Comparison of ENCODE assay signal across 18 mouse cellular contexts in genomic region chr3:59409131-59409530, GRCm38 (mm10).
DNase-seq lines count a peak whose midpoint lies in the region; ATAC-seq and TF ChIP-seq lines count a peak whose summit lies in the region.
"Had no signal": no experiment of that assay in that cellular context is flagged by ENCODE, and none has a peak within 500 bp of the region (broad histone marks: within the 10 kb centered on the region; RNA-seq: fewer than 3 reads in every experiment).

No protein-coding gene starts in this region.

- no peak overlapping the region for H3K27ac ChIP-seq in lung, embryonic 14.5 days (ENCODE audit: low read depth)
- no peak overlapping the region for H3K27ac ChIP-seq in lung, postnatal 0 days (ENCODE audit: low read length)
- H3K27ac ChIP-seq: embryonic facial prominence, embryonic 10.5 days; forebrain, embryonic 13.5 days; hindbrain, embryonic 10.5 days; hindbrain, embryonic 14.5 days had no signal

- no peak overlapping the region for H3K4me2 ChIP-seq in lung, embryonic 14.5 days
- H3K4me2 ChIP-seq in lung, postnatal 0 days (replicated peaks; ENCODE audit: low read depth, low read length): no peak overlapping the region
- H3K4me2 ChIP-seq: forebrain, embryonic 13.5 days; heart, embryonic 12.5 days; hindbrain, embryonic 14.5 days had no signal

- no peaks in the 10 kb centered on the region for H3K36me3 ChIP-seq in lung, embryonic 14.5 days (ENCODE audit: insufficient read depth)
- no peaks in the 10 kb centered on the region for H3K36me3 ChIP-seq in lung, postnatal 0 days (ENCODE audit: insufficient read depth, low read length)
- H3K36me3 ChIP-seq: embryonic facial prominence, embryonic 10.5 days; heart, embryonic 12.5 days; hindbrain, embryonic 10.5 days had no signal

- ATAC-seq in lung, embryonic 14.5 days (ENCODE audit: insufficient read depth): no peak
- ATAC-seq in lung, postnatal 0 days: no peak
- ATAC-seq: activated CD4-positive, CD25-positive, alpha-beta regulatory T cell, adult 4 months; forebrain, embryonic 13.5 days; forebrain, postnatal 0 days; Patski had no signal

- no peaks in the 10 kb centered on the region for H3K27me3 ChIP-seq in lung, embryonic 14.5 days (ENCODE audit: insufficient read depth, low read length)
- no peaks in the 10 kb centered on the region for H3K27me3 ChIP-seq in lung, postnatal 0 days (replicated peaks; ENCODE audit: insufficient read depth, low read length)
- H3K27me3 ChIP-seq: CH12.LX; forebrain, embryonic 13.5 days; heart, embryonic 12.5 days; Patski had no signal

- WGBS in lung, embryonic 14.5 days: 37% methylated on average over 1 of the region's 1 CpGs
- WGBS in lung, postnatal 0 days: 51% methylated on average over 1 of the region's 1 CpGs

- no peak for TF ChIP-seq EP300 in lung, postnatal 0 days (IDR thresholded peaks at IDR 0.05)

- no peaks in the 10 kb centered on the region for H3K9me3 ChIP-seq in lung, embryonic 14.5 days (ENCODE audit: low read depth, low read length)
- H3K9me3 ChIP-seq in lung, postnatal 0 days (ENCODE audit: low read length): no peaks in the 10 kb centered on the region
- H3K9me3 ChIP-seq: embryonic facial prominence, embryonic 10.5 days; forebrain, embryonic 13.5 days; heart, embryonic 12.5 days; hindbrain, embryonic 10.5 days had no signal

- H3K9ac ChIP-seq in lung, embryonic 14.5 days: no peak overlapping the region
- H3K9ac ChIP-seq in lung, postnatal 0 days (replicated peaks; ENCODE audit: low read depth): no peak overlapping the region
- H3K9ac ChIP-seq: forebrain, embryonic 13.5 days; forebrain, postnatal 0 days; heart, embryonic 12.5 days; hindbrain, embryonic 14.5 days had no signal

- H3K4me3 ChIP-seq in lung, embryonic 14.5 days (ENCODE audit: low read depth, low read length): no peak overlapping the region
- no peak overlapping the region for H3K4me3 ChIP-seq in lung, postnatal 0 days (ENCODE audit: low read depth, low read length)
- H3K4me3 ChIP-seq: embryonic facial prominence, embryonic 10.5 days; forebrain, embryonic 13.5 days; heart, embryonic 12.5 days; hindbrain, embryonic 10.5 days had no signal

- H3K4me1 ChIP-seq in lung, embryonic 14.5 days (ENCODE audit: insufficient read depth): no peaks in the 10 kb centered on the region
- H3K4me1 ChIP-seq in lung, postnatal 0 days (ENCODE audit: insufficient read depth, low read depth, low read length): no peaks in the 10 kb centered on the region
- H3K4me1 ChIP-seq: embryonic facial prominence, embryonic 10.5 days; forebrain, embryonic 13.5 days; heart, embryonic 12.5 days; hindbrain, embryonic 10.5 days had no signal

- TF ChIP-seq CTCF in lung, embryonic 14.5 days (IDR thresholded peaks at IDR 0.05; ENCODE audit: low read depth): no peak
- no peak for TF ChIP-seq CTCF in lung, postnatal 0 days (IDR thresholded peaks at IDR 0.05)

- DNase-seq in adrenal gland, postnatal 14 days: peak; percentile 33
- no peak for DNase-seq in adrenal gland, adult 18-20 months (ENCODE audit: low spot score in 2 of 2)
- DNase-seq in lung, embryonic 14.5 days: peak; percentile 52
- DNase-seq in lung, postnatal 0 days (ENCODE audit: low spot score): no peak
- DNase-seq in adipocyte (ENCODE audit: low spot score): peak; percentile 48
- peak; percentile 1 for DNase-seq in telencephalon, adult 2 months (ENCODE audit: low read depth, low spot score)
- DNase-seq: cerebellum, adult 2 months; cerebellum, postnatal 10 days; forebrain, postnatal 0 days; gastrocnemius, postnatal 25 days had no signal

Comparison
In these comparisons a context has a peak if more than half of its experiments do, and no peak if none do; other contexts are left out.
1. DNase-seq: peak in adrenal gland, postnatal 14 days (single experiment), lung, embryonic 14.5 days (single experiment), adipocyte (single experiment) and telencephalon, adult 2 months (single experiment); none in adrenal gland, adult 18-20 months (0 of 2) and lung, postnatal 0 days (single experiment).